Mouse (Mus musculus) right cerebral cortex, postnatal 10 days (tissue): ENCODE measurements around the gene Rasl11b.
A peak's percentile ranks its signal among the peaks of the same experiment; 100 is the strongest.

ENCODE experiments used
- DNase-seq, 2 experiments: peaks; one replicate each; pipeline ENCODE4 v3.0.0; 2021; ENCODE audit warnings: low spot score in 2 of 2

Gene Rasl11b

GRCm38 (mm10) chr5:74194841-74195613 is at the start of gene Rasl11b:
Rasl11b (plus strand) TSS chr5:74195286.
- peak; percentile 96 to 97 for DNase-seq

- DNase-seq = no peak
Observed at GRCm38 (mm10) chr5:74147631-74148030, 47.5 kb upstream of the Rasl11b start.

GRCm38 (mm10) chr5:74149975-74150374 is 45.1 kb upstream of the Rasl11b start:
- no peak for DNase-seq

GRCm38 (mm10) chr5:74151774-74152173 is 43.3 kb upstream of the Rasl11b start:
- no peak for DNase-seq

GRCm38 (mm10) chr5:74155860-74156351 is 39.2 kb upstream of the Rasl11b start:
- DNase-seq = no peak

GRCm38 (mm10) chr5:74158929-74159632 is 36.0 kb upstream of the Rasl11b start:
- peak in 1 of 2 experiments; percentile 46 for DNase-seq

- no peak for DNase-seq
Observed at GRCm38 (mm10) chr5:74159906-74160305, 35.2 kb upstream of the Rasl11b start.

- no peak for DNase-seq
Observed at GRCm38 (mm10) chr5:74160349-74160748, 34.7 kb upstream of the Rasl11b start.

- DNase-seq = no peak
Observed at GRCm38 (mm10) chr5:74161297-74161926, 33.7 kb upstream of the Rasl11b start.

GRCm38 (mm10) chr5:74162013-74162412 is 33.1 kb upstream of the Rasl11b start:
- DNase-seq = no peak

GRCm38 (mm10) chr5:74163141-74163540 is 31.9 kb upstream of the Rasl11b start:
- no peak for DNase-seq

- DNase-seq = no peak
Observed at GRCm38 (mm10) chr5:74164547-74164946, 30.5 kb upstream of the Rasl11b start.

- DNase-seq = no peak
Observed at GRCm38 (mm10) chr5:74166642-74167041, 28.4 kb upstream of the Rasl11b start.

GRCm38 (mm10) chr5:74168085-74168484 is 27.0 kb upstream of the Rasl11b start:
- DNase-seq = no peak

- no peak for DNase-seq
Observed at GRCm38 (mm10) chr5:74171768-74172167, 23.3 kb upstream of the Rasl11b start.

GRCm38 (mm10) chr5:74172208-74172607 is 22.9 kb upstream of the Rasl11b start:
- no peak for DNase-seq

- peak in 1 of 2 experiments; percentile 44 for DNase-seq
Observed at GRCm38 (mm10) chr5:74173162-74173844, 21.8 kb upstream of the Rasl11b start.

- DNase-seq = peak in 1 of 2 experiments; percentile 35
Observed at GRCm38 (mm10) chr5:74175526-74176270, 19.4 kb upstream of the Rasl11b start.

- DNase-seq = no peak
Observed at GRCm38 (mm10) chr5:74180216-74180615, 14.9 kb upstream of the Rasl11b start.

- DNase-seq = no peak
Observed at GRCm38 (mm10) chr5:74183118-74183517, 12.0 kb upstream of the Rasl11b start.

GRCm38 (mm10) chr5:74184607-74185006 is 10.5 kb upstream of the Rasl11b start:
- no peak for DNase-seq
